Mouse (Mus musculus): Measurements from ENCODE around the gene Gab1.

Gab1 gene

DNA sequence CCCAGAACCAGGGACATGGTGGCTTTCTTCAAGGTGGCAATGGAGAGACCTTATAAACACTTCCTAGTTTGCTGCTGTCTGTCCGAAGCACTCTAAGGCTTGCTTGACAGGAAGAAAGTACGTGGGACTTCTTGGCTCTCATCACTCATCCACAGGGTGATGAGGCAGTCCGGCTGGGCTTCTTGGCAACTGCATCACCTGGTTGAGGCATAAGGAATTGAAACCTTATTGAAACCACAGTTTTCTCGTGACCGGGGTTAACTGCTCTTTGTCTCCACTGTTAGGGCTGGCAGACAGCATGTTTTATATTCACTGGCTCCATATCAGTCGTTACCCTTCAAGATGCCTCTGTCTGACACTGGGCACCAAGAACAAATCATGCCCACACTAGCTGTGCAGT is 40.2 kb downstream of the Gab1 start:
- DNase-seq = no peak

DNA sequence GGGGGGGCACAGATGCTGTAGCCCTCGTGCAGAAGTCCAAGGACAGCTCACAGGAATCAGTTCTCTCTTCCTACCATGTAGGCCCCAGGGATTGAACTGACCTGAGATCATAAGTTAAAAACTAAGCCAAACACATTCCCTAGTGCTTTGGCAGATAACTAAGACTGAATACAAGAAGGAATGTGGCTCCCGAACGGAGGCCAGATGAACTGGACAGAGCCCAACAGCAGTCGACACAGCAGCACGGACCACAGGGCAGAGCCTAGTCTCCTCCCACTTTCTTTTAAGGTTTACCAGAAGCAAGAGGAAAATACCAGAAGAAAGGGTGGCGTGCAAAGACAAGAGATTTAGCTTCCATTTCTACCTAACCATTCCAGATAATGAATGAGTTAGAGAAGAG is 42.1 kb downstream of the Gab1 start:
- DNase-seq = no peak

DNA sequence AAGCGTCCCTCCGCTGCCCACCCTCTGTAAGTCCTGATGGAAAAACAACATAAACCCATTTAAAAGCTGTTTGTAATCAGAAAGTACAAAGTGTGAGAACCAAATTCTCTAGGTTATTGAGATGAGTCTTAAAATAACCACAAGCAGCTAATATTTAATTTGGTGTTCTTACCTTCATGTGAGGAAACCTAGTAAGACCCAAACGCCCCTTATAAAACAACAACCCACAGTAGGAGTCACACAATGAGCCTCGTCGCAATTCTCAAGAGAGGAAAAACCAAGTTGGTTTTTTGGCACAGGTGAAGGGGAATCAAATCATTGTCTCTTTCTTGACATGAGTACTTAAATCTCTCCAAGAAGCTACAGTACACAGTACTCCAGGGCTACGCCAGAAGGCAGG is 44.9 kb downstream of the Gab1 start:
- DNase-seq = no peak

DNA sequence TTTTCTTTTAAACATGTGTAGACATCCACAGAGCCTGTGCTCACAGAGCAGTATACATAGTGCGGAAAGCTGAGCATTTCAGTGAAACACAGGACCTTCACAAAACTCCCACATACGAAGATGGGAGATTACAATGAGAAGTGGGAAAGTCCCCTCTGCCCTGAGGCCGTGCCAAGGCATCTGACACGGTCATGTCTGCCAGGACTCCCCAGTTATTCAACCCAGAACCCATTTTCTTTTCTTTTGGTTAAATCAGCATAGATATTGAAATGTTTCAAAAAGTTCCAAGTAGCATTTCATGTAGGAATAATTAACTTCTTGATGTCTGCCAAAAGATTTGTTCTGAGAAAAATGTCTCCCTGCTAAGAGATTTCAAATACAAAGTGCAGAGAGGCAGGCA is 45.9 kb downstream of the Gab1 start:
- no peak for DNase-seq

DNA sequence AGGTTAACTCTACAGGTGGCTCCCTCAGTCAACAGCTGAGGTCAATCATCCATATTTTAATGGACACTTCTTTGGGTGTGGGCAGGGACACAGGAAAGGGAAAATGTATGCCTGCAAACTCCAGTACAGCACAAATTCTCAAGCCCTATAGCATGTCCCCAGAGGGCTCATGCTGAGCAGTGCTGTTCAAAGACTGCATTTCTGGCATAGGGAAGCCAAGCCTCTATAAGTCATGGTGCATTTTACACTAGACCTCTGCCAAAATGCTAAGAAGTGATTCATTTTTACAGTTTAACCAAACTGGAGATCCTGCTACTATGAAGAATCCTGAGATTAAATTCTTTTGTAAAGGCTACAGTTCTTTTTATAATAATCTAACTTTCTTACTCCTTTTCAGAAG is 47.8 kb downstream of the Gab1 start:
- DNase-seq = no peak

DNA sequence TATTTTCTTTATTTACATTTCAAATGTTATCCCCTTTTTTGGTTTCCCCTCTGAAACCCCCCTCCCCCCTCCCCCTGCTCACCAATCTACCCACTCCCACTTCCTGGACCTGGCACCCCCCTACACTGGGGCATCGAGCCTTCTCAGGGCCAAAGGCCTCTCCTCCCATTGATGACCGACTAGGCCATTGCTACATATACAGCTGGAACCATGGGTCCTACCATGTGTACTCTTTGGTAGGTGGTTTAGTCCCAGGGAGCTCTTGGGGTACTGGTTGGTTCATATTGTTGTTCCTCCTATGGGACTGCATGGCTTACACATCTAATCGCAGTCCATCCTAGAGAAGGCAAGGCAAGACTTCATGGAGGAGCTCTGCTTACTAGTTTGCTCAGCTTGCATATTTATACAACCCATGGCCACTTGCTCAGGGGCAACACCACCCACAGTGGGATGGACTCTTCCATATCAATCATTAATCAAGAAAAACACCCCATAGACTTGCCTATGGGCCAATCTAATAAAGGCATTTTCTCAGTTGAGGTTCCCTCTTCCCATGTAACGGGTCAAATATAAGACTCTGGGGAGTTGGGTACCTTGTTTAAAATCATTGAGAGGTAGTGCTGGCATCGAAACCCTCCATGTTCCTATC is 48.3 kb downstream of the Gab1 start:
- DNase-seq = no peak

DNA sequence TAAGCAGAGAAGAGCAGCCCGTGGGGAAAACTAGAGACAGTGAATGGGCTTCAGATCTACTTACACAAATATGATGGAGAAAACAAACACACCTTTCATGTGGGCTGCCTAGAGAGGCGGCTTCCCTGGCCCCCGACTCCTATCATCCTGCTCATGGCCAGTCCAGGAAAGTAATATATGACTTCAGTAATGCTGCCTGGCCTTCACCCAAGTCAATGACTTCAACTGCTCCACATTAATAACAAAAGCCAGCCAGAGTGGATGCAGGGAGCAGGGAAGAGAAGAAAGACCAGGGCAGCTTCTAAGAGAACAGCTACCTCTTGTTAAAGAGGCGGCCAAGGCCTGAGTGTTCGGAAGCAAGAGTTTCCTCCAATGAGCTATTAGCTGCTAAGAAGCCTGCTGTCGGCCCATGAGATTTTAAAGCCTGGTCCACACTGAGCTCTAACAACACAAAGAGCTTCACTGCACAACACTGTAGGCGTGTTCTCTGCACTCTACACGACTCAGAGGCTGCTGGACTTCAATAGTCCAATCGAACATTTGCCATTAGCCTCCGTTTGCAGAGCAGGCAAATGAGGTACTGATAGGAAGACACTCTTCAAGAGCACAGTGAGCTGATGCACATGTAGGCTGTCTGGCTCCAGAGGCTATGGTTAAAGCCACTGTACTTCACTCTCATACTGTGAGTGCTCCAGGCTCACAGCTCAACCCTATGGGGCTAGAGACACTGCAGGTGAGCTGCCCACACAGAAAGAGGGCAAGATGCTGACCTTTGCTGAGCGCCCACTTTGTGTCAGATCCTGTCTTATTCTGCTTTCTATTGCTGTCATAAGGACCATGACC is 49.4 kb downstream of the Gab1 start:
- DNase-seq = no peak

DNA sequence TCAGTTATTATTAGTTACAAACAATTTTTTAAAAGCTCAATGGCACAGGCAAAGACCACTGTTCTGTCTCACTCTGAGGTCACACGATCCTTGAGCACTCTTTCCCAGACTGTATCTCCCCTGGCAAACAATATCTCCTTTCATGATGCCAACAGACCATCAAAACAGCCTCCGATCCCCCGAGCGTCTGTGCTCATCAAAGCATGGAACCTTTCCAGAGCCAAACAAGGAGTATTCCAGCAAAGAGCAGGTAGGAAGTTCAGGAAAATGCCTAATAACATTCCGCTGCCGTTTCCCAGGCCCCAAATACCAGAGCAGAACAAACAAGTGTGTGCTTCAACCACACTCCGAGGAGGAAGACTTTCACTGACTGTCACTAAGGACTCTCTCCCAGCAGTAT is 50.2 kb downstream of the Gab1 start:
- DNase-seq = no peak

DNA sequence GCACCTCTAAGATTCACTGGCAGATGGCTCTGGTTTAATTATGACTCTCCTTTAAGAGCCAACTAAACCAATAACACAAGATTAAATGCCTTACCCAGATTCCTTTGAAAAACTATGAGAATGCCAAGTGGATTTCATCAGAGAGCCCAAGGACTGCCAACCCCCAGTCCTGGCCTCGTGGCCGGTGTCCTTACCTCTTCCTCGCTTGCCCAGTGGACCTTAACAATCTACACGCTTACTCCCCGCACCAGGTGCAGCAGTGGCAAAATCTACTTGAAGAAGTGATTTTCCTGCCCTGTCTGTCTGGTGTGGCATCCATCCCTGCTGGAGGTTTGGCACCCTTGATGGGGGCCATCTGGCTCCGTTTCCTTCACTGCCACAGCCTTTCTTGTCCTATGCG is 53.3 kb downstream of the Gab1 start:
- DNase-seq = peak; percentile 13 to 26

DNA sequence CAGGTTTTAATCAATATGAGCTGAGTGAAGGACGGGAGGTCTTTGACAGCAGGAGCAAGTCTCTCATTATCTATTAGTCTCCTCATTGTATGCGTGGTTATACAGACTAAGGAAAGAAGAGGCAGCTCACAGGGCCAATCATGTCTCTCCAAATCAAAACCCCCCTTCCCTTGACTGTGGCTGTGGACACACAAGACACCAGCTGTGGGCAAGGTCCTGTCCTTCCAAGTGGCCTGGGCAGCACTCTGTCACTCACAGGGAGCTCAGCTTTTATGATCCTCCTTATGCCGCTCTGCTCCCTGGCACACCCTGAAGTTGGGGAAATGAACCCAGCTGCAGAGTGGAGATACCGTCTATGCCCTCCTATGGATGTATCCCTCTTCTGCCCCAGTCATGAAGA is 55.2 kb downstream of the Gab1 start:
- no peak for DNase-seq

DNA sequence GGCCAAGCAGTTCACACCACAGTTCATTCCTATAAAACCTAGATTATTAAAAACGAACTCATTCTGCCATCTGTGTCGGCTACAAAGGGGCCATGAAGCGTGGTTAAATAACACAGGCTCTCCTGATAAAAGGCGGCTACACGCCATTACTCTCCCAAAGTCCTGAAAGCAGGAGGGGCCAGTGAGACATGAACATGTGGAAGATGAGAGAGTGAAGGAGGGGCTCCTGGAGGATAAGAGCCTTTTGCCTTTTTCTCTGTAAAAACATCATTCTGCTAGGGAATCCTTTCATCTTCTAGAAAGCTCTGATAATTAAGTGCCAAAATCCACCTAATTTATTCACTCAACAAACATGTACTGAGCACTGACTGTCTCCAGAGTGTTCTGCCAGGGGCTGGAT is 55.9 kb downstream of the Gab1 start:
- DNase-seq = no peak

DNA sequence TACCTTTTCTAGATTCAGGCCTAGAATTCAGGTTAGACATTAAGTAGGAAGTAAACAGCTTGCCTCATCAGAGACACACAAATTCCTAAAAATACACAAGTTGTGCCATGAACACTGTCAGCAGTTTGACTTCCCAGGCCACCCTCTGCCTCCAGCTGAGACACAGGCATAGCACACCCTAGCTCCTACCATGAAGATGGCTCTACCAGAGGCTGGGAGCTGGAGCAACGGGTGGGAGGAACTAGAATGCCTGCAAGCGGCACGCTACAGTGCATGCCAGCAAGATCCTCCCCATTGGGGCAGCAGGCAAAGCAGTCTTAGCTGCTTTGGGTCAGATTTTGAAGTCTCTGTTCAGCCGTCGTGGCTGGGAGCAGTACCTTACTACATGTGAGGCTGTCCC is 57.1 kb downstream of the Gab1 start:
- DNase-seq = no peak

DNA sequence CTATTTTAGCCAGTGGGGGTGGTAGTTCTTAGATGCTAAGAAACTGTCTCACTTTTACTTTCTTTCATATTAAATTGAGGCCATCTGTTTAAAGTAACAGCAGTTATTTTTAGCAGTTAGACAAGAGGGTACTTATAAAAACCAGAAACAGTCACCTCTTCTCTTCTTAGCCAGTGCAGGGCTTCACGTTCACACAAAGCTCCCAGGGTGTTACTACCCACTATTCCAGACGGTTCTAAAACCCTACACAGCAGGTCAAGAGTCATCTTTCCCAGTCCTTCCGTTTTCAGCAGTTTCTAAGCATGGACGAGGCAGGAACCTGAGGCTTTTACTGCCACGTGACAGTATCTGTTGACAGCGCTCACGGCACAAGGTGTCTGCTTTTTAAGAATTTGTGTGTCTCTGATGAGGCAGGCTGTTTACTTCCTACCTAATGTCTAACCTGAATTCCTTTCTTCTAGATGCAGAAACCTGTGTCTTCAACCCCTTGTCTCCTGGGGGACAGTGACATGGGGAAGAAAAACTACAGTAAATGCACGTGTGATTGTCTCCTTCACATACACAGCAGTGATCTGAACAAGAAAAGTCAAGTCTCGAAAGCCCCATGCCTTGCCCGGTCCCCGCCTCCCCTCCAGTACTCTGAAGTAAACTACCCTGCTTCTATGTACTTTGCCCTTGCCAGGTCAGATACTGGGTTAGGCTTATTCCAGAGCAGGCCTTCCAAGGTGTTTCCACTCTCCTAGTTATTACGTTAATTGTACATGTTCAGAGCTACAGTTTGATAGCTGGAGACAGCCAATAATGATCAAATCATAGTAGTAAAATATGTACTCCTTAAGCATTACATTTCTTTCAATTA is 58.7 kb downstream of the Gab1 start:
- no peak for DNase-seq

DNA sequence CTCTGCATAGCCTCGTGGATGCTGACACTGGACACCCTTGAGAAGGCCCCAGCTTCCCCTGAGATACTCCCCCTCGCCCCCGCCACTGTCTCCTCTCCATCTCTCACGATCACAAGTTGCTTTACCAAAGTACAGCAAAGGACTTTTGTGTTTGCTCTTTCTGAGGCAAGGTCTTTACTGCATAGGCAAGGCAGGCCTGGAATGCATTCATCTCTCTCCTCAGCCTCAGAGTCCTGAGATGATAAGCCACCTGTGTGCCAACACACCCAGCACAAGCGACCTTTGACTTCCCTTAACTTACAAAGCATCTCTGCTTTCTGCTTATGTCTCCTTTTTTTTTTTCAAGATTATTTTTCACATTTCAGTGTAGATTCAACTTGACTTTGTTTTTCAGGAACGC is 61.3 kb downstream of the Gab1 start:
- no peak for DNase-seq

DNA sequence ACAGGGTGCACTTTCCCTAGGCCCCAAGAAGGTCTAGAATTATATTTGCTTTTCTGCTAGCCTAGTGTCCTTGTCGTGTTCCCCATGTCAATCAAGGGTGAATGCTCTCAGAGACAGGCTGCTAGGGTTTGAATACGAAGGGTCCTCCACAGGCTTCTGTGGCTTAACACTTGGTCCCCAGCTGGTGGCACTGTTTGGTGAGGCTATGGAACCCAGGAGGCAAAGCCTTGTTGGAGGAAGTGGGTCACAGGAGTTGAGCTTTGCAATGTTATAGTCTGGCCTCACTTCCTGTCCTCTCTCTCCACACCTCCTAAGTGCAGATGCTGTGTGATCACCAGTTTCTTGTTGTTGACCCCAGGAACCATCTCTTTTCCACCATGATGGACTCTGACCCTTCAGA is 63.3 kb downstream of the Gab1 start:
- no peak for DNase-seq

DNA sequence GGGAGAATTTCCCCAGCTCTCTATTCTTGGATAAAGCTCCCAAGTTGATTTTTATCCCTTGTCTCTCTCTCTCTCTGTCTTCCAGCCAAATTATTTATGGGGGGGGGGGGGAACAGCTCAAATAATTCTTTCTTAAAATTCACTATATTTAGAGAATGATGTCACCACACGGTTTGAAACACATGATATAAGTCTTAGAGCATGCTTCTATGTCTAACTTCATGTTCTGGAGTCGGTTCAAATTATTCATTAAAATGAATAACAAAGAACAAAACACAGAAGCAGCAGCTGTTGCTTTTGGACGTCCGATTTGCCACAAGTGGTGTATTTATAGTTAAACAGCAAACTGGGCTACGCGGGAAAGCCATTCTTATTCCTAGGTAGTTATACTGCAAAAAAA is 65.1 kb downstream of the Gab1 start:
- DNase-seq = no peak

DNA sequence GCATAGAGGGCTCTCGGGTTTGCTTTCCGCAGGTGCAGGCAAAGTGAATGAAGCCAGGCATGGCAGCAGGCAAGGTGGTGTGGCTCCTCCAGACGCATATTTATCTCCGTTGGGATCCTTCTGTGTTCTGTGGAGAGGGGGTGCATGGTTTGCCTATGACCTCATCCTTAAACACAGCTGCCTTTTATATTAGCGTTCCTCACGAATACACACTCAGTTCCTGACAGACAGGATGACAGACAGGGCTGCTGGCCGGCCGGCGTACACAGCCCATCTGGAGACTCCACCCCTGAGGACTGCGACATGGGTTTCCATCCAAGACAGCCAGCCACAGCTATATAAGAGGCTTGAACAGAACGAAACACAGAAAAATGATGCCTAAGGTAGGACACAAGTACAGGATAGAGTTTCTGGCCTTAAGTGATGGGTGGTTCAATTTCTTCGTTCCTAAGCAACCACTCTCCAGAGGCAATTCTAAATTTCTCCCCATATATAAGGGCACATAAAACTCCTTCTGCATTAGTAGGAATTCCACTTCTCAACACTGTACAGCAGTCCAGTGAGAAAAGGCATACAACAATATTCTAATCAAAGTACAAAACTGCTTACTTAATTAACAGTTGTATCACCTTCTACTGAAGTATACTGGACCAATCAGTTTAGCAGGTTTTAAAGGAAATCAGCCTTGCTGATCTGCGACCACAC is 66.1 kb downstream of the Gab1 start:
- DNase-seq = no peak

DNA sequence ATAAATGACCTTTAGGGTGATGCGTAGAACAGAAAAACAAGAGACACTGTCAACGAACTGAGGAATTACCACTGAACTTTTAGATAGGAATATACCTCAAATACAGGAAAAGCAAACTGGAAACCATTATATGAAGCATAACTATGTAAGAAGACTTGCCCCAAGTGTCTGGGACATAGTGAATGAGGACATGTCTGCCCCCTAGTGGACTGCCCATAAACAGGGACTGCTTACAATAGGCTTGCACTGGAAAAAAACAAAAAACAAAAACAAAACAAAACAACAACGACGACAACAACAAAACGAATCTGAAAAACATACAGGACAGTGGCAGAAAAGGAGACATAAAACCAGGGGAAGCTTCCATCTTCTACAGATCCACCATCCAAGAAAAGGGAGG is 66.9 kb downstream of the Gab1 start:
- DNase-seq = peak; percentile 40 to 57

DNA sequence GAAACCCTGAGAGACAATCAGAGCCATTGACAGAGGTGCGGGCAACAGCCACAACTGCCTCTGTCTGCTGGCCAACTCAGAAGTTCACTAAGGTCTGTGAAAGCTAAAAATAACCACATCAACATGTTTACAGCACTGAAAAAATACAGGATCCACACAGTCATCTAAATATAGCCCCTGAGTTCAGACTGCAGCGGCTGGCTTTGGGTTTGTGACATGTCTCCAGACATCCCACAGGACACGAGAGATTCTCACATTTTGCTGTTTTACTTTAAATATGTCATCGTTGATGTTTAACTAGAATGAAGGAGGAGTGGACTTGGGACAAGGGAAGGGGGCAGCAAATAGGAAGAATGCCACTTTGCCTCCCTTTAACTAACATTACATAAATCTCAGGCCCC is 68.7 kb downstream of the Gab1 start:
- DNase-seq = no peak

DNA sequence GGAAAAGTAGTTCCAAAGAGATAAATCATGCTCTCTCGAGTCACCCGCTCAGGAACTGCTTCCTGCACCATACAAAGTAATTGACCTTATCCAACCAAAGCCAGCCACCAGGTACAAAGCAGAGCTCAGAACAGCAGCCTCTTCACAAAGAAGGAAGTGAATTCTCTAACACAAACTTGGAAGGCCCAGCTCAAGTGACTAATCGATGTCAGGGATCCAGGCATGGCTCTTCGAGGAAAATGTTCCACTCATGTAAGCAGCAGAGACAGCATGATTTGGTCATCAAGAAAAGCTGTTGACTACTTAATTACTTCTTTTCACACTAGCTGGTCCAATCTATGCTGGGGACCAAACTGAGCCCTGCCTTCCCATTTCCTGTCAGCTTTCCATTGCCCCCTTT is 69.4 kb downstream of the Gab1 start:
- DNase-seq = no peak

DNA sequence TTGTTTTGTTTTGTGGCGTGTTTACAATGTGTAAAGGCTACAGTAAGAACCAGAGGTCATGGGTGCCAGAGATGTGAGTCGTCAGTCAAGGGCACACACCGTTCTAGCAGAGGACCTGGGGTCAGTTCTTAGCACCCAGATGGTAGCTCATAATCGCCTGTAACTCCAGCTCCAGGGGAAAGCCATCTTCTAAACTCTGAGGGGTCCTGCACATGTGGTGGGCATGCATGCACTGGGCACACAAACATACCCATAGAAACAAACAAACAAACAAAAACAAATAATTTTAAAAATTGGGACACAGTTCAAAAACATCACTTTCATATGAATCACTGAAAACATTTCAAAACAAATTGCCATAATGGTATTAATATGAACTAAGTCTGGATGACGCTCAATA is 69.9 kb downstream of the Gab1 start:
- DNase-seq = no peak

DNA sequence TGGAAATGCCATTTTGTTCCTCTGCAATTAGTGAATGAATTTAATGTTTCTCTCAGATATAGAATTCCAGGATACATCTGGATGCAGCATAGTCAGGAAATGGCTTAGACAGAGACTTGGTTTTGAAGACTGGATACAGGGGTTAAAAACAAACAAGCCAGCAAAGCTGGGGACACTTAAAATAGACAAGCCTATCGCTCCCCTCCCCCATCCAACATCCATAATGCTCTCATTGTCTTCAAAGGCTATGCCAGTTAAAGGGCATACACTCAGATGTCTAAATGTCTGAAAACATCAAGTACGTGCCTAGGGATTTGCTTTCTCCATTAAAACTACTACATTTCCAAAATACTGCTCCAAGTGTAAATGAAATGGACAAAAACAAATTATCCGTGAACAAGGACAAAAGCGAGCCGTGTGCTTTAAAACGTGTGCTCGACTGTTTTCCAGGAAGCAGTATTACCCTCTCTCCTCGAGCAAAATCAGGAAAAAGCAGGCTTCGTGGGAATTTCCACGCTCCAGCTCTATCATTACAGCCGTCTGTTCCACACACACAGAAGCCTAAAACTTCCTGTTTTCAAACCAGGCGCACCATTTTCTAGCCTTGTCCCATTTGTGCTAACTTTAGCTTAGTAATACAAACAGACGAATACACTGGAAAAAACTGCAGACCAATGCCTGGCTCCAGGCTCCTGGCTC is 72.4 kb downstream of the Gab1 start:
- DNase-seq = no peak
